8 mouse cellular contexts compared by ENCODE assay signal in the genomic region with DNA sequence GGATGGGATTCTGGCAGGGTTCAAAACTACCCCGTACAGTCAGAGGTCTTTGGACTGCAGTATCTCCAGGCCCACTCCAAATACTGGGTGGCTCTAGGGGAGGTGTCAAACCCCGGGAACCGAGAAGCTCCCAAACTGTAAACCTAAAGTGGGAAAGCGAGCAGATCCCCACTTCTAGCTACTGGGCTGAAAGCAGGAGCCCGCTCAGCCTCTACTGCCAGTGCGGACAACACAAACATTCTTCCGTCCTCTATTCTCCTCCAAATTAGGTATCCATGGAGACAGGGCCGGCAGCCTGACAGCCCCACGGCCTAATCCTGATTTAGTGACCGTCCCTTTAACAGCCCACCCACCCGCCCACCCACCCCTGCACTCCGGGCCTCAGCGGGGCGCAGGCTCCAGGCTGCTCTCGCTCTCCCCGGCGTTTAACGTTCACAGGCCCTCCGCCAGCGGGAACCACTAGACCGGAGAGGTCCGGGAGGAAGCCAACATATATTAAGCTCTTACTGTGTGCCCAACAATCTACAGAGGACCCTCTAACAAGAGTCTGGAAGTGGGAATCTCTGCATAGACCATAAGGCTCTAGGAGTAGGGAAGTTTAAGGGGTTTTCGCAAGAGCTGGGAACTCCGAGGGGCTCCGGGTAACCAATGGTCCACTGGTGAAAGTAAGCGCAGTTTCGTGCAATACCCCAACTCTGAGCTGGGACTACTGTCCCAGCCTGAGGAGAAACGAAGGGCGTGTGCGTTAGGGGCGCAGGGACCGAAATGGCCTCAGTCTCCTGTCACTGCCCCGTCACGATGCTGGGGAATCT. TPM values are rescaled to one million over a fixed set of nuclear protein-coding genes. Genes with fewer than 3 reads are reported as not detected.
DNase-seq lines count a peak whose midpoint lies in the region; ATAC-seq and TF ChIP-seq lines count a peak whose summit lies in the region.

No protein-coding gene starts in this region.

- no peaks in the 10 kb centered on the region for H3K27me3 ChIP-seq in liver, adult 2 months (ENCODE audit: control insufficient read depth, insufficient read depth, low read length)
- H3K27me3 ChIP-seq in kidney, embryonic 14.5 days (ENCODE audit: control insufficient read depth, insufficient read depth, low read length), result no peaks in the 10 kb centered on the region
- peaks cover 4% of the 10 kb centered on the region; the same call in 1 of the 2 replicates for H3K27me3 ChIP-seq in midbrain, embryonic 16.5 days (ENCODE audit: control insufficient read depth, insufficient read depth, low read depth, low read length)

- WGBS in liver, adult 2 months, result 8% methylated on average over 34 of the region's 34 CpGs
- under 1% methylated on average over 34 of the region's 34 CpGs for WGBS in kidney, embryonic 14.5 days
- 2% methylated on average over 34 of the region's 34 CpGs for whole genome bisulfite sequencing in midbrain, embryonic 16.5 days

- intact Hi-C loops in left cerebral cortex, postnatal 14 days (cut with DNase I), result loop anchor here (5.0 kb wide), 1 partner anchor 120 kb away; no protein-coding TSS in a partner anchor

- no peak for DNase-seq in liver, adult 2 months (ENCODE audit: extremely low read depth, low read depth, low spot score)
- no peak for DNase-seq in liver
- DNase-seq in thymus, postnatal 25 days, result no peak
- DNase-seq in layer of hippocampus, adult 9-11 months, result no peak
- DNase-seq in left cerebral cortex, postnatal 14 days (ENCODE audit: low spot score in 2 of 2), result no peak

- H3K27ac ChIP-seq in liver, adult 2 months (replicated peaks; ENCODE audit: insufficient read depth, low read depth, low read length), result peak overlapping the region; percentile 98
- no peak overlapping the region for H3K27ac ChIP-seq in embryonic fibroblast, embryonic 13.5 days (ENCODE audit: insufficient read depth, low read length)
- peak overlapping the region; percentile 97 for H3K27ac ChIP-seq in kidney, embryonic 14.5 days (ENCODE audit: low read depth, low read length)
- H3K27ac ChIP-seq in midbrain, embryonic 16.5 days (ENCODE audit: low read length), result no peak overlapping the region; the same call in 1 of the 2 replicates

- H3K4me2 ChIP-seq in kidney, embryonic 14.5 days (replicated peaks; ENCODE audit: low read depth, low read length), result peak overlapping the region; percentile 76
- peak overlapping the region; percentile 90 for H3K4me2 ChIP-seq in midbrain, embryonic 16.5 days (ENCODE audit: low read length)

- H3K4me3 ChIP-seq in liver, adult 2 months (ENCODE audit: insufficient read depth, low read depth, low read length), result peak overlapping the region; percentile 94
- peak overlapping the region; percentile 60 for H3K4me3 ChIP-seq in embryonic fibroblast, embryonic 13.5 days (ENCODE audit: insufficient read depth, low read length)
- H3K4me3 ChIP-seq in kidney, embryonic 14.5 days (ENCODE audit: low read length), result peak overlapping the region; percentile 93
- peak overlapping the region; percentile 57 for H3K4me3 ChIP-seq in midbrain, embryonic 16.5 days (ENCODE audit: low read depth, low read length)

- H3K36me3 ChIP-seq in liver, adult 2 months (ENCODE audit: control insufficient read depth, insufficient read depth, low read length), result no peaks in the 10 kb centered on the region
- no peaks in the 10 kb centered on the region for H3K36me3 ChIP-seq in kidney, embryonic 14.5 days (ENCODE audit: control insufficient read depth, insufficient read depth, low read length)
- no peaks in the 10 kb centered on the region for H3K36me3 ChIP-seq in midbrain, embryonic 16.5 days (ENCODE audit: control insufficient read depth, insufficient read depth, low read length)

- ATAC-seq in kidney, embryonic 14.5 days (ENCODE audit: low FRiP score, low TSS enrichment), result peak; percentile 16; the same call in 1 of the 2 replicates
- ATAC-seq in midbrain, embryonic 16.5 days, result peak; percentile 30; the same call in 1 of the 2 replicates

- H3K9ac ChIP-seq in liver, adult 2 months (ENCODE audit: low read depth, low read length), result peak overlapping the region; percentile 99
- H3K9ac ChIP-seq in kidney, embryonic 14.5 days (ENCODE audit: low read depth, low read length), result peak overlapping the region; percentile 94
- H3K9ac ChIP-seq in midbrain, embryonic 16.5 days (ENCODE audit: low read depth, low read length), result peak overlapping the region; percentile 71

- H3K9me3 ChIP-seq in kidney, embryonic 14.5 days (ENCODE audit: control insufficient read depth, low read length), result no peaks in the 10 kb centered on the region
- H3K9me3 ChIP-seq in midbrain, embryonic 16.5 days (replicated peaks; ENCODE audit: control insufficient read depth, low read length, poor library complexity, severe bottlenecking), result no peaks in the 10 kb centered on the region

- TF ChIP-seq POLR2A in liver, adult 2 months (IDR thresholded peaks at IDR 0.05; ENCODE audit: extremely low read depth, insufficient read depth, low read length), result no peak
- TF ChIP-seq POLR2A in embryonic fibroblast, embryonic 13.5 days (IDR thresholded peaks at IDR 0.05; ENCODE audit: low read depth, low read length), result no peak

- peaks cover 53% of the 10 kb centered on the region; the same call in 1 of the 2 replicates for H3K79me2 ChIP-seq in liver, adult 2 months (ENCODE audit: control insufficient read depth, insufficient read depth, low read length)

- no peak for TF ChIP-seq CTCF in liver, adult 2 months (IDR thresholded peaks at IDR 0.05; ENCODE audit: low read depth, low read length)
- no peak for TF ChIP-seq CTCF in embryonic fibroblast, embryonic 13.5 days (IDR thresholded peaks at IDR 0.05; ENCODE audit: borderline replicate concordance, insufficient read depth, low read length)

- peaks cover 16% of the 10 kb centered on the region for H3K4me1 ChIP-seq in liver, adult 2 months (ENCODE audit: control insufficient read depth, insufficient read depth, low read length)
- no peaks in the 10 kb centered on the region for H3K4me1 ChIP-seq in embryonic fibroblast, embryonic 13.5 days (ENCODE audit: control insufficient read depth, insufficient read depth, low read length)
- H3K4me1 ChIP-seq in kidney, embryonic 14.5 days (ENCODE audit: control insufficient read depth, insufficient read depth, low read length), result peaks cover 43% of the 10 kb centered on the region
- H3K4me1 ChIP-seq in midbrain, embryonic 16.5 days (ENCODE audit: control insufficient read depth, insufficient read depth, low read length), result peaks cover 22% of the 10 kb centered on the region

RNA-seq across cellular contexts. Expression of a gene that starts 1.2 kb away (rescaled TPM):
- total RNA-seq in liver, adult 2 months (2014; rRNA removed), result 1.8 and 2.3 TPM in 2 replicates
- polyA plus RNA-seq in liver, adult 2 months (2012; rRNA removed), result 6.4 and 6.9 TPM in 2 replicates
- polyA plus RNA-seq in embryonic fibroblast, embryonic 13.5 days (2011; ENCODE audit: insufficient read length, low read depth, missing spikeins), result 1.3 and 1.4 TPM in 2 replicates
- polyA plus RNA-seq in kidney, embryonic 14.5 days (2014; fragmentation: Nextera tagmentation; extraction: Ambion mirVana), result 0.58 and 0.73 TPM in 2 replicates
- 0.04 TPM in 1 of 2 replicates, not detected in the other for polyA plus RNA-seq in midbrain, embryonic 16.5 days (2015; fragmentation: Nextera tagmentation; extraction: Ambion mirVana)
- total RNA-seq in left cerebral cortex, postnatal 14 days (2021), result 1 to 10 TPM in 1 of 2 experiments, under 1 TPM in 1; 0.99 to 1.5 TPM

RNA-seq across cellular contexts. Expression of a gene that starts 30.0 kb away (rescaled TPM):
- total RNA-seq in liver, adult 2 months (2014; rRNA removed), result not detected in 2 replicates
- polyA plus RNA-seq in liver, adult 2 months (2012; rRNA removed), result not detected in 2 replicates
- polyA plus RNA-seq in embryonic fibroblast, embryonic 13.5 days (2011; ENCODE audit: insufficient read length, low read depth, missing spikeins), result not detected in 2 replicates
- polyA plus RNA-seq in kidney, embryonic 14.5 days (2014; fragmentation: Nextera tagmentation; extraction: Ambion mirVana), result not detected in 2 replicates
- polyA plus RNA-seq in midbrain, embryonic 16.5 days (2015; fragmentation: Nextera tagmentation; extraction: Ambion mirVana), result not detected in 2 replicates
- total RNA-seq in left cerebral cortex, postnatal 14 days (2021), result not detected

RNA-seq across cellular contexts. Expression of a gene that starts 38.3 kb away (rescaled TPM):
- total RNA-seq in liver, adult 2 months (2014; rRNA removed), result not detected in 2 replicates
- polyA plus RNA-seq in liver, adult 2 months (2012; rRNA removed), result not detected in 2 replicates
- not detected in 2 replicates for polyA plus RNA-seq in embryonic fibroblast, embryonic 13.5 days (2011; ENCODE audit: insufficient read length, low read depth, missing spikeins)
- not detected in 2 replicates for polyA plus RNA-seq in kidney, embryonic 14.5 days (2014; fragmentation: Nextera tagmentation; extraction: Ambion mirVana)
- not detected in 2 replicates for polyA plus RNA-seq in midbrain, embryonic 16.5 days (2015; fragmentation: Nextera tagmentation; extraction: Ambion mirVana)
- under 1 TPM in 1 of 2 experiments, not detected in 1; 0.21 TPM for total RNA-seq in left cerebral cortex, postnatal 14 days (2021)

RNA-seq across cellular contexts. Expression of a gene that starts 51.1 kb away (rescaled TPM):
- total RNA-seq in liver, adult 2 months (2014; rRNA removed), result 3.0 and 4.4 TPM in 2 replicates
- polyA plus RNA-seq in liver, adult 2 months (2012; rRNA removed), result 2.3 and 4.0 TPM in 2 replicates
- 11.7 and 13.0 TPM in 2 replicates for polyA plus RNA-seq in embryonic fibroblast, embryonic 13.5 days (2011; ENCODE audit: insufficient read length, low read depth, missing spikeins)
- polyA plus RNA-seq in kidney, embryonic 14.5 days (2014; fragmentation: Nextera tagmentation; extraction: Ambion mirVana), result 6.3 and 8.8 TPM in 2 replicates
- 8.0 and 10.6 TPM in 2 replicates for polyA plus RNA-seq in midbrain, embryonic 16.5 days (2015; fragmentation: Nextera tagmentation; extraction: Ambion mirVana)
- 10 to 100 TPM; 12.9 to 17.1 TPM for total RNA-seq in left cerebral cortex, postnatal 14 days (2021)

Comparison
In these comparisons a context has a peak if more than half of its experiments do, and no peak if none do; other contexts are left out.
1. H3K27ac ChIP-seq: peak in liver, adult 2 months (single experiment) and kidney, embryonic 14.5 days (single experiment); none in embryonic fibroblast, embryonic 13.5 days (single experiment) and midbrain, embryonic 16.5 days (single experiment).
2. Peak in every context shown above with its lines, with median percentiles within 50 percentile points of each other: H3K4me3 ChIP-seq and H3K9ac ChIP-seq.